Mouse (Mus musculus): ENCODE measurements around the gene Nckap5. TPM values are rescaled to one million over a fixed set of nuclear protein-coding genes. Genes with fewer than 3 reads are reported as not detected.
"Not testable (repeated sequence)": the region's sequence is repeated elsewhere in the genome, so short reads cannot be mapped to it uniquely, and the experiment has no call there.

The Nckap5 gene
- polyA plus RNA-seq, 1 experiment = 0.66 TPM

DNA sequence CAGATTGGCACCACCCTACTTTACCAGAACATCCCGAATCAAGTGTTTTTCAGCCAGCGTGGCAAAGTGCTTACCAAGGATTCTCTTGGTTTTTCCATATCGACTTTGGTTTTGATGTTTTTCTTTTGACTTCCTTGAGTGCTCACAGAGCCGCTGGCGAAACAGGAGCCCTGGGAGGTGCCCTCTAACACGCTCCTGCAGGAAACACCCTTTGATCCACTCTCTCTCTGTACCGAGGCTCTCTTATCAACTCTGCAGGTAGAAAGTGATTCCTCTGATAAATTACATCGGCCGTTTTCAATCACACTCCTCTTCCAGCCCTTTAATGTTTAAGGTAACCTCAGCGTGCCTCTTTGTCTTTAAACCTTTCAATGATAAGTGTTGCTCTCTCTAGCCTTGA is 807.6 kb downstream of the Nckap5 start:
- DNase-seq (ENCODE audit: low read depth) = no peak

DNA sequence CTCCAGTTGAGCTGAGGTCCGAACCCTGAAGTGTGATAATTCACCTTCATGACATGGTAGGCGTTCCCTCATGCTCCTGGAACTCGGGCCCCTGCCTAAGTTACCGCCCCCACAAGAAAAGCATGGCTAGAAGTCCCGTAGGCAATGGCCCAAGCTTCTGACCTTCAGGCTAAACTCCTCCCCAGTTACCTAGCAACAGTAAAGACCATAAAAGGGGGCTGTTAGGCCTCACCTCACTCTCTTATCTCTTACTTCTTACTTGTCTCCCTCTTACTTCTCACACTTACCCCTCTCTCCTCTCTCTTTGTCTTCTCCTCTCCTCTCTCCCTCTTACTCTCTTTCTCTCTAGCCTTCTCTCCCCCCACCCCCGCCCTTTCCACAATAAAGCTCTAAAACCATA is 811.9 kb downstream of the Nckap5 start:
- not testable (repeated sequence) for DNase-seq (ENCODE audit: low read depth)

DNA sequence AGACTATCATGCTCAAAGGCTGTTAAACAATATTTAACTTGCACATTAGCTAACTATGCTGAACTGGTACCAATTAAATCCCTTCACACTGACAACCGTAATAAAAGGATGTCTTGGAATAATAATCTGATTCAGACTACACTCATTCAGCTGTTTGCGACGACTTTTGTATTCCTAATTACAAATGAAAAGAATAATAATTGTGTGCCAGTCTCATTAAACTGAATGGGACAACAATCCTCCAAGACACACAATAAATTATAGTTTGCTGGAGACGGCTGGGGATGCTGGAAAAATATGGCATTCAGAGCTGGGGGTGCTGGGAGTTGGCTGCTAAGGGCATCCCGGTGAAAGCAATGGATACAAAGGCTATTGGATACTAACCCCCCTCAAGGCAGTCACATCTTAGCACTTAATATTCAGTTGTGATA is 818.9 kb downstream of the Nckap5 start:
- DNase-seq (ENCODE audit: low read depth) = no peak

GRCm38 (mm10) chr1:126007571-126007970 is 823.0 kb downstream of the Nckap5 start:
- no peak for DNase-seq (ENCODE audit: low read depth)

GRCm38 (mm10) chr1:126005672-126006071 is 824.9 kb downstream of the Nckap5 start:
- no peak for DNase-seq (ENCODE audit: low read depth)

GRCm38 (mm10) chr1:125996540-125996939 is 834.1 kb downstream of the Nckap5 start:
- no peak for DNase-seq (ENCODE audit: low read depth)

DNA sequence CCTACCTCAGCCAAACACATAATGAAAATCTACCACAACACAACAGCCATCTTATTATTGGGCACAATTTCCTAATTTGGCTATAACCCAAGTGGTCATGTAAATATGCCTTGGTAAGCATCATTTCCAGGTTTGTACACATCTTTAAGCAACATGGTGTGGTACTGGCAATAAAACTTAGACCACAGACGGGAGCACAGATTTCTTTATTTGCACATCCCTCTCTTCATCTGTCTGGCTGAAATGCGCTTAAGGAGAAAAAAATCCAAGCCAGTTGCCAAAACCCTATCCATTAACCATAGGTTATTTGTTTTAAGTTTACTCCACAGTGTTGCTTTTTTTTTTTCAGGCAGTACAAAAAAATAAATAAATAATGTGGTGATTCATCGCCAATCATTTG is 842.8 kb downstream of the Nckap5 start:
- no peak for DNase-seq (ENCODE audit: low read depth)

DNA sequence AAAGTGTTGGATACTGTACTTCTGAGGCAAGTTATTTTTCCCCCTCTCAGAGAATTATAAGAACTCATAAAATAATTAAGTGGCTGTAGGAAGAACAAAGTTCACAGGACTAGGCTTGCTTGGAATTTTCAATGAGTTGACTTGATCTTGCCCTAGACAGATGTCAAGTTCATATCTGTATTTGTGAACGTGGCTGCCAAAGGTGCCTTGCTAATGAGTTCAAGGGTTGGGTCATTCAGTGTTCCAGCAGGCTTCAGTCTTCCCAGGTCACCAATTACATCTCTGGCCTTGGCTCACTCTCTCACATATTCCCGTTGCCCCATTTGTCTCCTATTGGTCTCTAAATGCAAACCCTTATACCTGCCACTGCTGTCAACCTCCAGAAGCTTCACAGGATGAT is 846.0 kb downstream of the Nckap5 start:
- no peak for DNase-seq (ENCODE audit: low read depth)

- no peak for DNase-seq (ENCODE audit: low read depth)
Measured at GRCm38 (mm10) chr1:125974649-125975048, 856.0 kb downstream of the Nckap5 start.

DNA sequence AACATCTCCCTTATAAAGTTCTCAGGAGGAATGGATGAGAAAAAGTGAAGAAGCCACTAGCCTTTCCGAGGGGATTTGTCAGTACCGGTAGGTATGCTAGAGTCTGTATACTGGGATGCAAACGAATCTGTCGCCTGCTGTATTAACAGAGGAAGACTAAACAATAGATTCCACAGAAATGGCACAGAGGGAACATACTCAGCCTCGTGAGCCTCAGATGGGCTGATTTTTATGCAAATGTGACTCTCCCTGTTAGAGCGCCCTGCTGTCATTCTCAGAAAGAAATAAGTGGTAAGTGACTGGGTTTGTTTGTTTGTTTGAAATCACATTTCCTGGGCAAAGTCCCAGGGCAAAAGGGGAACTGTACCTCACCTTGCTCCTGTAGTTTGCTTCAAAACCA is 858.7 kb downstream of the Nckap5 start:
- DNase-seq (ENCODE audit: low read depth) = no peak

DNA sequence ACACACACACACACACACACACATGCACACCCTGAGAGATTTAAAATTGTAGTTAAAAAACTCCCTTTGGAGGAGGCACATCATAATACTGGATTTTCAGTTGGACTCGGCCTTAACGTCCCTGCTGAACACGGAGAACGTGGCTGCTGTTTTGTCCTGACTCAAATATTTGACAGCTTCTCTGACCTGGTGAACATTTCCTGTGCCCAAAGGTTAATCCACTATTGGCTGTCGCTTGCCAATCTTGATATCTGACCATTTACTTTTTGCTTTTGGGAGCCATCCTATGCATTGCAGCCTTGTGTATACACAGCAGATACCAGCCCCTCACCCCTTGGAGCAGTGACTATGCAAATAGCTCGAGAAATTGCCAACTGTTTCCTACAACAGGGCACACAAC is 862.9 kb downstream of the Nckap5 start:
- DNase-seq (ENCODE audit: low read depth) = no peak

DNA sequence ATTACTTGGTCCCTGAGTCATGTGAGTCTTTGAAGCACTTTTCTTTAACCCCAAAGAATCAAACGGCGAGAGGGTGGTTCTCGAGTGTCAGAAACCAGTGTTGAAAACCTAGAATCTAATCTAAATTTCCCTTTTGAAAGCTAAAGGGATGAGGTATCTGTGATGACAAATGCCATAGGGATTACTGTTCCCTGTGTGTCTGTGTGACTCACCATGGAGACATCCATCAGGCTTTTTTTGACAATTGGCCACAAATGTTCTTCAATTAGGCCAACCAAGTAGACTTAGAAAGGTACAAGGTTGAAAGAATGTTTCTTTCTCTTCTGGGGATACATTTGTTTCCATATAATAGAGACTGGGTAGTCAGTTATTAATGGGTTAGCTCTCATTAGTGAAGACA is 879.6 kb downstream of the Nckap5 start:
- no peak for DNase-seq (ENCODE audit: low read depth)

DNA sequence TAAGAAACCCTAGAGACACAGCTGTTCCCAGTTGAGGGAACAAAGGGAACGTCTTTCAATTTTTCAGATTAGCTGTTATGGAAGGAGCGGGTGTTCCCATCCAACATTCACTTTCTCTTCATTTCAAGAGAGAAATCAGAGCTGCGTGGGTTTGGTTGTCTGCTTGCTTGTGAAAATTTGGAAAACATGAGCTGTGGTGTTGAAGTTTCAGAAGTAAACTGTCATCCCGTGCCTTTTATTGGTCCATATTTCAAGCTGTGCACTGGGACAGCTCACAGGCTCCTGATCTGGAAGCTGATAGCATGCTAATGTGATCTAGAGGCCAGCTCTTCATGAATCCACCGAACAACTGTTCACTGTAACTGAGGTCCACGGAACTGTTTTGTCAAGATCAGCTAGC is 881.5 kb downstream of the Nckap5 start:
- no peak for DNase-seq (ENCODE audit: low read depth)

DNA sequence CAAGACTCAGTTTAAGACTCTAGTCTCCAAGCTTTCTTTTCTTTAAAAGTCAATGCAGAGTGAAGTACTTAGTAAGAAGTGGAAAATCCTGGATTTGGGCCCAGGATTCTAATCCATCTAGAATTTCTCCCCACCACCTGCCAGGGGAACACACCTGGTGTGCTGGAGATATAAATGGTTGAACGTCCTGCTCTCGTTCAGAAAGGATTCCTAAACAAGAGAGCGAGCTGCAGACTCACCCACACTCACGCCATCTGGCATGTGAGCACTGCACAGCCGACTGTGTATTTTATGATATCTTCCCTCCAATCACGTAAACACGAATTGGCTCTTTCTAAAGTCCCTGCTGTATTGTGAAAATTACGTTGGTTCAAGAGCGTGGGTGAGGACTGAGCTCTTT is 885.5 kb downstream of the Nckap5 start:
- DNase-seq (ENCODE audit: low read depth) = peak; percentile 8

GRCm38 (mm10) chr1:125943305-125943704 is 887.3 kb downstream of the Nckap5 start:
- no peak for DNase-seq (ENCODE audit: low read depth)

DNA sequence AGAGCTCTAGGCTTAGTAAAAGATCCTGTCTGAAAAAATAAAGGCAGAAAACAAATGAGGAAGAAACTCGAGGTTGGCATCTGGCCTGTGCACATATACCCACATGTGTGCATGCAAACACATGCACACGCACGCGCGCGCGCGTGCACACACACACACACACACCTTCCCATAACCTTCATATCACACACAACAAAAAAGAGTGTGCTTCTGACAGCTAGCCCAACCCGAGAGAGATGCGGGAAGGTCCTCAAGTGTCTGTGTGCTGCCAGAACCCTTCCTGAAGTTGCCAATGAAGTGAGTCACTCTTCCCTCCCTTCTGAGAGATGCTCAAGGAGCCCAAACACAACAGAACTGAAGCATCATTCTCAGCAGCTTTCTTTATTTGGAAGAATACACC is 905.1 kb downstream of the Nckap5 start:
- no peak for DNase-seq (ENCODE audit: low read depth)

DNA sequence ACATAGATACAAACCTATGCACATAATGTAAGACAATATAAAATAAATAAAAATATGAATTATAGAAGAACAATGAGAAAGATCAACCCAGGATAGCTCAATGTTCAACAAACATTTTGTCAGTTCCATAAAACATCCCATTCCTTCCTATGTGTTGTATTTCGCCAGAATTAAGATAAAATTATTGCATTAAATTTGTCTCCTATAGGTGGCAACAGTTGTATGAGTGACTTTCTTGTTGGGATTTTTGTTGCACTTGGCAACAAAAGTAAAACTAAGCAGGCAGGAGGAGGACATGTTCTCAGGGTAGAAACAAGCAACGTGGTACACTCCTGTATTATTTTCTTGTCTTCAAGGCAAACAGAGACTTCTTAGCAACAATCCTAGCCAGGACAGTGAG is 907.5 kb downstream of the Nckap5 start:
- DNase-seq (ENCODE audit: low read depth) = no peak

- DNase-seq (ENCODE audit: low read depth) = no peak
Measured at GRCm38 (mm10) chr1:125920696-125921095, 909.9 kb downstream of the Nckap5 start.

DNA sequence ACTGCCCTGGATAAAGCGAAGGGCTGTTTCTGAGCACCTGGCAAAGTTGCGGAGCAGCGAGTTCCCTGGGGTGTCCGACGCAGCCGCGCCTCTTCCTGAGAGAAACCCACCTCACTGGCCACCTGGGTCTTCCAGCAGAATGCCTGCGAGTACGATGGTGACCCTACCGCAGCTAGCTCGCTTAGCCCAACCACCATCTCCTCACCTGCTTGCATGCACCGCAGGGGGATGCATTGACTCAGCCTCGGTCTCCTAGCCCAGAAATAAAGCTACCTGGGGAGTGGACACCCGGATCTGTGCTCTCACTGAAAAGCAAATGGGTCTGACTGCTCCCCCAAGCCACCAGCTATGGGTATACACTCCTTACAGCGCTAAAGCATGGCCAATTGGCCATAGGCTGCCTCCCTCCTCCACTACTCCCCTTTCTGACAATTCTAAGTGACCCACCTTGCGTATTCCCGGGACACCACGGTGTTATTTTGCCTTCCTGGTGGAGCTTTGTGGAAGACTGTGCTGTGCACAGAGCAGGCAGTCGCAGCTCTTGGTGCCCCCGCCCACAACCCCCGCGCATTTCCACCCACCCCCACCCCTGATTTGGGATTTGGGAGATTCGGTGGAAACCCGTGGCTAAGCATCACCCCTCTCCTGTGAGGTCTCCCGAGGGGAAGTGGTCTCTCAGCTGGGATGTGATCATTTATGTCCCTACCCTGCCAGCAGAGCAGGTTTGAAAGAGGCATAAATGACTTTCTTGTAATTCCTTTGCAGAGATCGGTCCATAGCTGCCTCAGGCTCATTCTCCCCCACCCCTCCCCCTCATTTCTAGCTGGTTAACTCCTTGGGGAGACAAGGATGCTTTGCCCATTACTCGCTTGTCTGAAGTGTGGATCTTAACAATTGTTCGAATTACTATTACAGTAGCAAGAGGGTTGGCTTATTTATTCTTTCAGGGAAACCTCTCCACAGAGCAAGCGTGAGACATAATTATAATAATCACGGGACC is 917.7 kb downstream of the Nckap5 start, which contains the start of gene Lypd1:
Gene Lypd1, minus strand, starts transcription at position 501 of the 1,000 bp plus-strand sequence.
- DNase-seq (ENCODE audit: low read depth) = no peak

DNA sequence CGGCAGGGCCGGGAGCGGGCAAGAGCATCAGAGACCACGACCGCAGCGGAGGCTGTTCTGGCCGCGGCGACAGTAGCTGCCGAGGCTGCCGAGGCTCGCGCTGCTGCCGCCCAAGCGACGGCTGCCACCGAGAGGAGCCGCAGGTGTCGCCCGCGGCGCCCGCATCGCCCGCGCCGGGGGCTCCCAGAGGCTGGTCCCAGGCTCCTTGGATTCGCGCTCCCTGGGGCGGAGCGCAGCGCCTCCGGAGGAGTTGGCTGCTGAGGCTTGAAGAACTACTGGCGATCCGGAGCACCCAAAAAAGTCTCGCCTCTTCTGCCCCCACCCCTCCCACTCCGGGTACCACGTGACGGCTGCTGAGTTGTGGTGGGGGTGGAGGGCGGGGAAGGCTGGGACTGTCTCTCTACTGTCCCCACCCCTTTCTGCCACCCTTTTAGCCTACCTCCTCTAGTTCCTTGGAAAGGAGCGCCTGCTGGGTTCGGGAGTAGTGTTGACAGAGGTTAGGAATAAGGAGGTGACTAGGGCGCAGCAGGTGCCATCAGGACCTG is 918.6 kb downstream of the Nckap5 start:
- DNase-seq (ENCODE audit: low read depth) = no peak

GRCm38 (mm10) chr1:125911337-125911900 is 919.2 kb downstream of the Nckap5 start:
- no peak for DNase-seq (ENCODE audit: low read depth)

DNA sequence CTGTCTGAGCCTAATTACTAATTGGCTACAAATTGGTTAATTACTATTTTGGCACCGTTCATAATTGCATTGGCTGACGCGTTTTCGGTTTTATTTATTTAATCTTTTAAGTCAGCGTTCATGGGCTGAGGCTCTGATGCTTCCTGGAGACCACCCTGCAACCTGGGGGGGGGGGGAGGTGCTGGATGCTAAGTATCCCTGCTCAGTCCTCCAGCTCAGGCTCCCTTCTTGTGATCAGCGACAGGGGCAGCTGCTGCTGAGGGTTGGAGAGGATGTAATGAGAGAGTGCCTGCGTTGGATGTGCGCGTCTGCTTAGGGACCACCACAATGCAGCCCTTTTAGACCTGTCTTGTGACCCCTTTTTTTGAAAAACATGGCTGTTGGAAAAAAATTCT is 919.7 kb downstream of the Nckap5 start:
- no peak for DNase-seq (ENCODE audit: low read depth)

Data from gonadal fat pad, adult 2 months (tissue).